Mouse (Mus musculus): ENCODE results near the gene Dynlt1b.
"Not testable (repeated sequence)": the region's sequence is repeated elsewhere in the genome, so short reads cannot be mapped to it uniquely, and the experiment has no call there.

- not testable (repeated sequence) for TF ChIP-seq CTCF (IDR thresholded peaks at IDR 0.05; ENCODE audit: low read depth, low read length); POLR2A (IDR thresholded peaks at IDR 0.05; ENCODE audit: insufficient read depth, low read length)
Measured at GRCm38 (mm10) chr17:6454703-6455102, 24.8 kb downstream of the Dynlt1b start.
